Mouse (Mus musculus): ENCODE data around the gene Tnrc6c.

DNA sequence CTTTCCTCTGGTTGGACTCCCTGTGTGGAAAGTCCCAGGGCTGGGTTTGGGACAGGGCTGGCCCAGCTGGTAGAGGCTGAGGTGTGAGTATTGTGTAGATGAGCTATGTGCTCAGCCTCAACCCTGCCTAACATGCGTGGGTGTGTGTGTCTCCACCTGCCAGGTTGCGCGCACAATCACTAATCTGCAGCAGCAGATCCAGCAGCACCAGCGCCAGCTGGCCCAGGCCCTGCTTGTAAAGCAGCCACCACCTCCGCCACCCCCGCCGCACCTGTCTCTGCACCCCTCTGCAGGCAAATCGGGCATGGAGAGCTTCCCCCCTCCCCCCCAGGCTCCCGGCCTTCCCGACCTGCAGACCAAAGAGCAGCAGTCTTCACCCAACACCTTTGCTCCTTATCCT, 95.3 kb downstream of the Tnrc6c start:
- TF ChIP-seq GATA1 (IDR thresholded peaks at IDR 0.05; ENCODE audit: borderline replicate concordance, low read length): no peak
- no peak for TF ChIP-seq FLI1 (IDR thresholded peaks at IDR 0.05; ENCODE audit: low read length)
